Mouse (Mus musculus) stomach, embryonic 14.5 days (tissue): ENCODE results near the gene Slx4. TPM values are rescaled to one million over a fixed set of nuclear protein-coding genes. Genes with fewer than 3 reads are reported as not detected.

Experiments used
- ATAC-seq: fragments of 200-750 bp; cut with Nextera tagmentation; 2 replicates; pipeline ENCODE4 v1.8.0; 2017; ENCODE audit warnings: low read depth, moderate TSS enrichment; ENCODE audit not compliant: insufficient number of reproducible peaks, insufficient read depth, low FRiP score
- H3K27ac ChIP-seq: fragments of 300-500 bp; sonication (generic); 2 replicates; pipeline ENCODE4 v1.5.1; 2014; ENCODE audit warnings: mild to moderate bottlenecking, low read length, moderate library complexity, mixed read lengths
- H3K27me3 ChIP-seq: fragments of 300-500 bp; sonication (generic); 2 replicates; pipeline ENCODE4 v1.6.1; 2014; ENCODE audit warnings: low read length, control low read depth, mixed read lengths; ENCODE audit not compliant: control insufficient read depth, insufficient read depth
- H3K36me3 ChIP-seq: fragments of 300-500 bp; sonication (generic); 2 replicates; pipeline ENCODE4 v1.6.1; 2014; ENCODE audit warnings: mild to moderate bottlenecking, control low read depth, low read length, moderate library complexity, mixed read lengths; ENCODE audit not compliant: control insufficient read depth, insufficient read depth
- H3K4me1 ChIP-seq: fragments of 300-500 bp; sonication (generic); 2 replicates; pipeline ENCODE4 v1.6.1; 2014; ENCODE audit warnings: low read length, control low read depth, mixed read lengths; ENCODE audit not compliant: control insufficient read depth, insufficient read depth
- H3K4me2 ChIP-seq: fragments of 300-500 bp; sonication (generic); replicated peaks from 2 replicates; pipeline ENCODE4 v1.6.1; 2014; ENCODE audit warnings: low read depth, low read length, control low read depth
- H3K4me3 ChIP-seq: fragments of 300-500 bp; sonication (generic); 2 replicates; pipeline ENCODE4 v1.5.1; 2014; ENCODE audit warnings: low read depth, low read length, control low read depth
- H3K9ac ChIP-seq: fragments of 300-500 bp; sonication (generic); replicated peaks from 2 replicates; pipeline ENCODE4 v1.6.1; 2014; ENCODE audit warnings: low read depth, mild to moderate bottlenecking, control low read depth, low read length, moderate library complexity, mixed read lengths
- H3K9me3 ChIP-seq: fragments of 300-500 bp; sonication (generic); 2 replicates; pipeline ENCODE4 v1.6.1; 2016; ENCODE audit warnings: low read depth, low read length, control low read depth; ENCODE audit not compliant: control insufficient read depth
- WGBS: fragments of 180-500 bp; shearing (Covaris S2); extraction: QIAGEN DNeasy Blood & Tissue Kit; methylation state at CpG from one replicate; pipeline ENCODE4 v1.1.7; 2014; 5-methylcytosine and 5-hydroxymethylcytosine counted together
- polyA plus RNA-seq: library from polyadenylated mRNA; unstranded; fragments of >200 nt; fragmentation: Nextera tagmentation; extraction: Ambion mirVana; gene quantifications from 2 replicates; pipeline ENCODE4 v1.2.1, GENCODE M21; 2014

Gene Slx4
- 23.1 and 28.1 TPM in 2 replicates for polyA plus RNA-seq

- peaks cover 6% of the 10 kb centered on the region; the same call in 1 of the 2 replicates for H3K4me1 ChIP-seq
- H3K4me2 ChIP-seq, result peak within 1 kb of the TSS; percentile 71
- peaks cover 23% of the 10 kb centered on the region for H3K36me3 ChIP-seq
- H3K27me3 ChIP-seq, result no peaks in the 10 kb centered on the region
- H3K9me3 ChIP-seq, result no peaks in the 10 kb centered on the region
- H3K27ac ChIP-seq, result peak within 1 kb of the TSS; percentile 81
- ATAC-seq, result peak; percentile 98
- peak within 1 kb of the TSS; percentile 80 for H3K9ac ChIP-seq
- 2% methylated on average over 58 of the region's 58 CpGs for whole genome bisulfite sequencing
- H3K4me3 ChIP-seq, result peak within 1 kb of the TSS; percentile 85
These were observed at the start of gene Slx4 for GRCm38 (mm10) chr16:4003489-4004398. TSS of gene Slx4 (minus strand) at chr16:4003770.

GRCm38 (mm10) chr16:4052601-4053000 is 49.0 kb upstream of the Slx4 start:
- no peak for ATAC-seq
- WGBS, result 96% methylated on average over 4 of the region's 4 CpGs
- Histone ChIP-seq H3K36me3 (peaks cover 44% of the 10 kb centered on the region), H3K9ac (no peak overlapping the region), H3K27ac (no peak overlapping the region), H3K4me3 (no peak overlapping the region), H3K4me2 (no peak overlapping the region), H3K27me3 (no peaks in the 10 kb centered on the region), H3K4me1 (no peaks in the 10 kb centered on the region), H3K9me3 (no peaks in the 10 kb centered on the region)

- Histone ChIP-seq H3K9me3 (no peaks in the 10 kb centered on the region), H3K4me2 (no peak overlapping the region), H3K4me1 (no peaks in the 10 kb centered on the region), H3K27ac (no peak overlapping the region), H3K9ac (no peak overlapping the region), H3K27me3 (no peaks in the 10 kb centered on the region), H3K4me3 (no peak overlapping the region), H3K36me3 (peaks cover 58% of the 10 kb centered on the region)
- ATAC-seq, result no peak
- 87% methylated on average over 4 of the region's 4 CpGs for WGBS
These were observed 42.0 kb upstream of the Slx4 start for GRCm38 (mm10) chr16:4045524-4045923.

- peaks cover 62% of the 10 kb centered on the region for H3K36me3 ChIP-seq
- no peaks in the 10 kb centered on the region for H3K4me1 ChIP-seq
- no peak overlapping the region for H3K27ac ChIP-seq
- no peak for ATAC-seq
- H3K9me3 ChIP-seq, result no peaks in the 10 kb centered on the region
- H3K4me3 ChIP-seq, result no peak overlapping the region
- no peak overlapping the region for H3K4me2 ChIP-seq
- WGBS, result 91% methylated on average over 2 of the region's 2 CpGs
- H3K9ac ChIP-seq, result no peak overlapping the region
- no peaks in the 10 kb centered on the region for H3K27me3 ChIP-seq
These were observed 40.5 kb upstream of the Slx4 start for GRCm38 (mm10) chr16:4044093-4044492.

GRCm38 (mm10) chr16:4041646-4042045 is 38.1 kb upstream of the Slx4 start:
- ATAC-seq, result no peak
- Histone ChIP-seq H3K4me3 (no peak overlapping the region), H3K36me3 (peaks cover 64% of the 10 kb centered on the region), H3K27ac (no peak overlapping the region), H3K4me2 (no peak overlapping the region), H3K27me3 (no peaks in the 10 kb centered on the region), H3K4me1 (no peaks in the 10 kb centered on the region), H3K9me3 (no peaks in the 10 kb centered on the region), H3K9ac (no peak overlapping the region)
- whole genome bisulfite sequencing, result over 99% methylated on average over 4 of the region's 4 CpGs

- no peak overlapping the region for H3K27ac ChIP-seq
- no peak overlapping the region for H3K4me2 ChIP-seq
- no peaks in the 10 kb centered on the region for H3K4me1 ChIP-seq
- H3K9me3 ChIP-seq, result no peaks in the 10 kb centered on the region
- H3K36me3 ChIP-seq, result peaks cover 51% of the 10 kb centered on the region
- H3K27me3 ChIP-seq, result no peaks in the 10 kb centered on the region
- no peak for ATAC-seq
- no peak overlapping the region for H3K4me3 ChIP-seq
- no peak overlapping the region for H3K9ac ChIP-seq
- 92% methylated on average over 5 of the region's 5 CpGs for WGBS
These were observed 36.6 kb upstream of the Slx4 start for GRCm38 (mm10) chr16:4040206-4040605.

GRCm38 (mm10) chr16:4037690-4038089 is 34.1 kb upstream of the Slx4 start:
- ATAC-seq, result no peak
- no peak overlapping the region for H3K4me3 ChIP-seq
- H3K9ac ChIP-seq, result no peak overlapping the region
- H3K36me3 ChIP-seq, result peaks cover 39% of the 10 kb centered on the region
- H3K4me2 ChIP-seq, result no peak overlapping the region
- H3K27me3 ChIP-seq, result no peaks in the 10 kb centered on the region
- no peaks in the 10 kb centered on the region for H3K4me1 ChIP-seq
- H3K27ac ChIP-seq, result no peak overlapping the region
- H3K9me3 ChIP-seq, result no peaks in the 10 kb centered on the region
- 93% methylated on average over 7 of the region's 7 CpGs for WGBS

GRCm38 (mm10) chr16:4036807-4037206 is 33.2 kb upstream of the Slx4 start, which contains the start of gene Dnase1:
TSS of gene Dnase1 (plus strand) at chr16:4036942.
- 84% methylated on average over 5 of the region's 5 CpGs for WGBS
- H3K4me1 ChIP-seq, result no peaks in the 10 kb centered on the region
- H3K36me3 ChIP-seq, result peaks cover 36% of the 10 kb centered on the region
- H3K27ac ChIP-seq, result no peak within 1 kb of the TSS
- no peak within 1 kb of the TSS for H3K9ac ChIP-seq
- H3K4me3 ChIP-seq, result no peak within 1 kb of the TSS
- no peaks in the 10 kb centered on the region for H3K9me3 ChIP-seq
- no peak within 1 kb of the TSS for H3K4me2 ChIP-seq
- no peaks in the 10 kb centered on the region for H3K27me3 ChIP-seq
- no peak for ATAC-seq
